Mouse (Mus musculus) regulatory T cell (primary cell): ENCODE results near the gene 4930467E23Rik.

Experiments
- in situ Hi-C: fragments of 300-600 bp; cut with MboI, MseI; formaldehyde crosslinking; loops from one replicate; pipeline ENCODE4 v1.15.1; 2025; ENCODE audit warnings: high pct_unique_total_duplicates

The 4930467E23Rik gene

GRCm38 (mm10) chr8:19780212-19780611 is 50.8 kb downstream of the 4930467E23Rik start:
- in situ Hi-C loops = loop anchor here (5.0 kb wide), 2 partner anchors 93 to 342 kb away; no protein-coding TSS in a partner anchor

GRCm38 (mm10) chr8:19780658-19781057 is 51.3 kb downstream of the 4930467E23Rik start:
- in situ Hi-C loops = loop anchor here (5.0 kb wide), 2 partner anchors 93 to 342 kb away; no protein-coding TSS in a partner anchor

GRCm38 (mm10) chr8:19781328-19782114 is 52.1 kb downstream of the 4930467E23Rik start:
- in situ Hi-C loops = loop anchor here (5.0 kb wide), 2 partner anchors 94 to 341 kb away; no protein-coding TSS in a partner anchor

GRCm38 (mm10) chr8:19782736-19783135 is 53.4 kb downstream of the 4930467E23Rik start:
- in situ Hi-C loops = loop anchor here (5.0 kb wide), 2 partner anchors 95 to 340 kb away; no protein-coding TSS in a partner anchor

GRCm38 (mm10) chr8:19783860-19784259 is 54.5 kb downstream of the 4930467E23Rik start:
- in situ Hi-C loops = loop anchor here (5.0 kb wide), 2 partner anchors 97 to 338 kb away; no protein-coding TSS in a partner anchor

GRCm38 (mm10) chr8:19784554-19785364 is 55.4 kb downstream of the 4930467E23Rik start:
- in situ Hi-C loops = loop anchor here (5.0 kb wide), 2 partner anchors 97 to 338 kb away; no protein-coding TSS in a partner anchor

GRCm38 (mm10) chr8:19792696-19793095 is 63.3 kb downstream of the 4930467E23Rik start:
- in situ Hi-C loops = loop anchor here (10.0 kb wide), 3 partner anchors 492 to 782 kb away; no protein-coding TSS in a partner anchor
